Mouse (Mus musculus) layer of hippocampus, adult 18-20 months (tissue): ENCODE data around the gene Jade3. TPM values are rescaled to one million over a fixed set of nuclear protein-coding genes. Genes with fewer than 3 reads are reported as not detected.

Experiments
- DNase-seq, 2 experiments: peaks; one replicate each; pipeline ENCODE4 v3.0.0; 2022; ENCODE audit warnings: low spot score in 2 of 2
- total RNA-seq, 2 experiments: library from RNA; stranded (reverse); gene quantifications; 2 replicates each; pipeline ENCODE4 v1.2.3; 2021

Gene Jade3
- total RNA-seq, 2 experiments from 2014 or later: 7.8 to 9.9 TPM

DNA sequence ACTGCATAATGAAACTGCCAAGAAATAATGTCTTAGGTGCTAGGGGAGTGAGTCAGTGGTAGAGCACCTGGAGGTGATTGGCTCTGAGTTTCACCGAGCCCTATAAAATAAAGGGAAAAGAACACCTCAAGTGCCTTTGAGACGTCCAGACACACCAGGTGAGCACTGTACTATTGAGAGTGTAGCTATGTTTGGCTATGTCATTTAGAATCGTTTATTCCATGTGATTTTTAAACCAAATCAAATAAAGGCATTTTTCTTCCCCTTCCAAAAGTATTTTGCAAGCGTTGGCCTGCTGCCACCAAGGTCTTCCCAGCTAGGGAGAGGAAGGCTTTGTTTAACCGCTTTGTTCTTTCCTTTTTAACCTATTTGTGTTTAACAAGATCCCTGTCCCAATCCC lies 122.1 kb downstream of the Jade3 start:
- DNase-seq: no peak

DNA sequence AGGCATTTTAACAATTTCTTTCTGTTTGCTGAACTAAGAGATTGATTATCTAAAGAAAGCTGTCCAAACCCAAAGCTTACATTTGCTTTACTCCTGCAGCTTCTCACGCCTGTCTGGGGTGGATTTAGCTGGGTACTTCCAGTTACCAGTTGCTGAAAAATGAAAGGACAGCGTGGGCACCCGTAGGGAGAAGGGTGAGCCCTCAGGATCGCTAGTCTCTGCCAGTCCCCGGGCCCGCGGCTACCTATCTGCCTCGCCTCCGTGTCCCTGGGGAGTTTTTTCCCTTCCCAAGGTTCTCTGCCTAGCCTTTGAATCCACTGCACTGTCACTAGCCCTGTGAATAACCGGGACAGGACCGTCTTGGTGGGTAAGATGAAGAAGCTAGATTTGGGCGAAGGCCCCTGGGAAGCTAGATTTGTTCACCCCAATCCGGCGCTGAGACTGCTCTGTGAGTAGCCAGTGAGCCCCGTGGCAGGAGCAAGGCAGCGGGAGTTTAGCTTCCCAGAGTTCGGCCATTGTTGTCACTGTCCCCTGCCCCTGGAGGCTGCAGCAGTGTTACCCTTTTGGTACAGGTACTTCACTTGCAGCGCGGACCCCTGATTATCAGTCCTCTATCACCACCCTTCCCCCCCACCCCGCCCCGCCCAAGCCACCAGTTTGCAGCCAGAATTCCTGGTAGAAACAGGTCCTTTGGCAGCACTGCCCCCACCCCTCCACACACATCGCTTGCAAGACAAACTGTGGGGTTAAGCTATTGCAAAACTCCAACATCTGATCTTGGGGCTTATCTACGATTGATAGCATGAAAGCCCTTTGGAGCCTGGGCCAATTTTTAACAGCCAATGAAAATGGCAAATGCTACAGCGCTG lies 122.8 kb downstream of the Jade3 start:
- no peak for DNase-seq

- no peak for DNase-seq
Observed at GRCm38 (mm10) chrX:20548880-20549440, 123.5 kb downstream of the Jade3 start.

GRCm38 (mm10) chrX:20549532-20549931 lies 124.0 kb downstream of the Jade3 start, which contains the start of gene Rgn:
Gene Rgn, plus strand, starts transcription at chrX:20549787.
- DNase-seq: no peak

GRCm38 (mm10) chrX:20552199-20552598 lies 126.7 kb downstream of the Jade3 start:
- DNase-seq: no peak

GRCm38 (mm10) chrX:20561846-20562245 lies 136.4 kb downstream of the Jade3 start:
- no peak for DNase-seq

DNA sequence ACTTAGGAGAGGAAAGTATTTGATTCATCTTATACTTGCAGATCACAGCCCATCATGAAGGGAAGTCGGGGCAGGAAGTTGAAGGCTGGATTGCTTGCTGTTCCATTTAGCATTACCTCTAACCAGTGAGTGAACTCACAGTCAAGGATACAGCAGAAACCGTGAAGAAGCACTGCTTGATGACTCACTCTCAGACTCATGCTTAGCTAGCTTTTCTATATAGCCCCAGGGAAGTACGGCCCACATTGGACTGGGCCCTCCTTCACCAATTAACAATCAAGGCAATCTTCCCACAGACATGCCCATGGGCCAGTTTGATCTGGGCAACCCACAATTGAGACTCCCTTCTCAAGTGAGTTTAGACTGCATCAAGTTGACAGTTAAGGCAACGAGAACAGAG lies 138.5 kb downstream of the Jade3 start:
- DNase-seq: no peak

Other genes with a start within 250 kb of the Jade3 start
- gene Slc9a7, start 133.9 kb upstream of the Jade3 start, total RNA-seq: 10 to 100 TPM; 62.2 to 63.5 TPM
- gene Rp2, start 61.2 kb upstream of the Jade3 start, total RNA-seq: 10 to 100 TPM; 14.6 to 18.6 TPM
- under 1 TPM; 0.28 to 0.32 TPM for gene Rgn, start 124.1 kb downstream of the Jade3 start, total RNA-seq
- gene Rbm10, start 191.8 kb downstream of the Jade3 start, total RNA-seq: 10 to 100 TPM; 48.6 to 53.0 TPM
- 100 to 1,000 TPM; 154 to 174 TPM for gene Ndufb11, start 191.9 kb downstream of the Jade3 start, total RNA-seq
- 100 to 1,000 TPM; 362 to 380 TPM for gene Uba1, start 232.6 kb downstream of the Jade3 start, total RNA-seq